Mouse (Mus musculus): ENCODE results near the gene Efna4. TPM values are rescaled to one million over a fixed set of nuclear protein-coding genes. Genes with fewer than 3 reads are reported as not detected.
A peak's percentile ranks its signal among the peaks of the same experiment; 100 is the strongest.

Efna4 gene
- polyA plus RNA-seq, 1 experiment from 2014 or later = 31.5 TPM

DNA sequence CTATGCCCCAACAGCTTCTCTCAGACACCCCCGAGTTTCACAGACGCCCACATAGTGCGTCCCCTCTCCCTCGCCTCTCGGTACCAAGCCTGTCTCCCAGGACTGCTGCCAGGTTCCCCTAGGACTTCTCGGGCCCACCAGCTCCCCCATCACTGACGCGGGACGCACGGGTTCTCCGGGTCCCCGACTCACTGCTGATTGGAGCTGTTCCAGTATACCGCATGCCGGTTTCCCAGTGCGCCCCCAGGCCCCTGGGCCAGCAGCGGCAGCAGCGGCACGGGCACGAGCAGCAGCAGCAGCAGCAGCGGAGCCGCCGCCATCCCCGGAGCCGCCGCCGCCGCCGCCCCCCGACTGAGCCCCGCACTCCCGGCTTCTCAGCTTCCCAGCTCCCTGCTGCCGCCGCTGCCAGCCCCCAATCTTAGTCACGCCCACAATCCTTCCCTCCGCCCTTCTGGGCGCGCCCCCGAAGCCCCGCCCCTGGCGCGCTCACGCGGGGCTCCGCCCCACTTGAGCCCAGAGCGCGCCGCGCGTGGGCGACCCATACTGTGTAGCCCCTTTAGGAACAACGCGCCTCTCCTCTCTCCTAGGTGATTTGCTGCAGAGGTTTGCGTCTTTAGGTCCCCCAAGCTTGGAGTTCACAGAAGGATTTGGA, 15.2 kb downstream of the Efna4 start, which contains the start of gene Efna3:
TSS of gene Efna3 (minus strand) at position 452 of the 652 bp plus-strand sequence.
- peak within 1 kb of the TSS; percentile 37; the same call in 1 of the 2 replicates for H3K27ac ChIP-seq

DNA sequence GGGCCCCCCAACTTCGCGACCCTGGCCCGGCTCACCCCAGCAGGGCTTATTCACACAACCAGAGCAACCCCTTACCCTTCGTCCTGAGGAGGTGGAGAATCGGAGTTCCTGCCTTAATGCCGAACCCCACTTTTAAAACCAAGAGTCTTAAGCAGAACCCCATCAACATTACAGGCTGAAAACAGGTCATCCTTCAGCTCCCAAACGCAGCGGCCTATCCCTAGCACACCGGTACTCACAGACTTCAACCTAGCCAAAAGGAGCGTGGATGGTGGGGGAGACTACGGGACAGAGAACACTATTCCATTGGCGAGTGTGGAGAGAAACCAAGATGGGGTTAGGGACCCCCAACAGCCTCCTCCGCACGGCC, 15.7 kb downstream of the Efna4 start:
- peaks cover 59% of the 10 kb centered on the region for H3K4me1 ChIP-seq
- H3K36me3 ChIP-seq = no peaks in the 10 kb centered on the region
- ATAC-seq (replicated peaks; ENCODE audit: low FRiP score) = 0 out of 2 replicates have a peak, but pooled peaks have one; percentile 0
- peak overlapping the region; percentile 37; the same call in 1 of the 2 replicates for H3K27ac ChIP-seq
- no peaks in the 10 kb centered on the region for H3K9me3 ChIP-seq (replicated peaks)
- peak overlapping the region; percentile 99 for H3K4me2 ChIP-seq
- H3K27me3 ChIP-seq = peaks cover 52% of the 10 kb centered on the region
- WGBS = 1% methylated on average over 14 of the region's 14 CpGs
- peak overlapping the region; percentile 70 for H3K4me3 ChIP-seq (replicated peaks)
- H3K9ac ChIP-seq = peak overlapping the region; percentile 56

More for the DNA sequence above, 15.2 kb downstream of the Efna4 start, which contains the start of gene Efna3:
- peak within 1 kb of the TSS; percentile 56 for H3K9ac ChIP-seq
- peak; percentile 35 for ATAC-seq (replicated peaks; ENCODE audit: low FRiP score)
- peaks cover 59% of the 10 kb centered on the region for H3K4me1 ChIP-seq
- WGBS = under 1% methylated on average over 51 of the region's 53 CpGs
- peak within 1 kb of the TSS; percentile 99 for H3K4me2 ChIP-seq
- no peaks in the 10 kb centered on the region for H3K9me3 ChIP-seq (replicated peaks)
- H3K4me3 ChIP-seq (replicated peaks) = peak within 1 kb of the TSS; percentile 70
- peaks cover 52% of the 10 kb centered on the region for H3K27me3 ChIP-seq
- H3K36me3 ChIP-seq = no peaks in the 10 kb centered on the region

GRCm38 (mm10) chr3:89321183-89322130, 16.4 kb downstream of the Efna4 start:
- 0 out of 2 replicates have a peak, but pooled peaks have one; percentile 3 for ATAC-seq (replicated peaks; ENCODE audit: low FRiP score)
- Histone ChIP-seq H3K27ac (peak overlapping the region; percentile 28; the same call in 1 of the 2 replicates), H3K9me3 (replicated peaks) (no peaks in the 10 kb centered on the region), H3K4me1 (peaks cover 62% of the 10 kb centered on the region), H3K4me2 (peak overlapping the region; percentile 99), H3K36me3 (no peaks in the 10 kb centered on the region), H3K27me3 (peaks cover 52% of the 10 kb centered on the region), H3K4me3 (replicated peaks) (peak overlapping the region; percentile 70), H3K9ac (peak overlapping the region; percentile 56)
- under 1% methylated on average over 65 of the region's 66 CpGs for WGBS

- H3K4me1 ChIP-seq = peaks cover 69% of the 10 kb centered on the region
- peak overlapping the region; percentile 70 for H3K4me3 ChIP-seq (replicated peaks)
- no peaks in the 10 kb centered on the region for H3K36me3 ChIP-seq
- ATAC-seq (replicated peaks; ENCODE audit: low FRiP score) = no peak
- H3K27me3 ChIP-seq = peaks cover 52% of the 10 kb centered on the region
- H3K27ac ChIP-seq = peak overlapping the region; percentile 28; the same call in 1 of the 2 replicates
- H3K9ac ChIP-seq = peak overlapping the region; percentile 56
- WGBS = 1% methylated on average over 40 of the region's 41 CpGs
- H3K4me2 ChIP-seq = peak overlapping the region; percentile 99
- no peaks in the 10 kb centered on the region for H3K9me3 ChIP-seq (replicated peaks)
Measured at GRCm38 (mm10) chr3:89320581-89321182, 17.1 kb downstream of the Efna4 start.

GRCm38 (mm10) chr3:89319591-89320350, 18.1 kb downstream of the Efna4 start:
- Histone ChIP-seq H3K4me3 (replicated peaks) (peak overlapping the region; percentile 70), H3K9ac (peak overlapping the region; percentile 34), H3K4me2 (peak overlapping the region; percentile 99), H3K36me3 (no peaks in the 10 kb centered on the region), H3K4me1 (peaks cover 79% of the 10 kb centered on the region), H3K9me3 (replicated peaks) (no peaks in the 10 kb centered on the region), H3K27me3 (peaks cover 50% of the 10 kb centered on the region), H3K27ac (peak overlapping the region; percentile 57)
- ATAC-seq (replicated peaks; ENCODE audit: low FRiP score) = no peak
- WGBS = 2% methylated on average over 55 of the region's 58 CpGs

DNA sequence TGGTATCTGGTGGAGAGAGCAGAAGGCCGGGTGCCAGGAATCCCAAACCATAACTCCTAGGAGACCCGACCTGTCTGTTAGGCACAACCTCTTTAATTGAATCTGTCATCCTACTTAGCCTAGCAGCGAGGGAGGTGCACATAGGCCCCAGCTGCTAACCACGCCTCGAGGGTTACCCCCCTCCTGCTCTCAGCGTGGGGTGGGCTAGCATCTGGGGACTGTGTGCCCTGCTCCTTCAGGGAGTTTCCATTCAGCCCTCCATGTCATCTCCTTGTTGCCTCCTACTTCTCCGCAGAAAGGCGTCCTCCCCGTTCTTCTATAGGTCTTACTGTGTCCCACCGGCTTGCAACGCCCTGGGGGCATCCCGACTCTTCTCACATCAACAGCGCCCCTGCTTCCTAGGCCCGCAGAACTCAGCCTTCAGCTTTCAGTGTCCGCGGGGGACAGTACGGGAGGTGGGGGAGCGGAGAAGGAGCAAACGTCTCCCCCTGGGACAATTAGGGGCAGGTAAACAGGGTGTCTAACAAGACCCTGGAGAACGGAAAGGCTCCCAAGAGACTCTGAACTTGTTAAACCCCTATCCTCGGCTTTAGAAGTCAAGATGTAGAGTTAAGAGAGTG, 18.7 kb downstream of the Efna4 start:
- 12% methylated on average over 21 of the region's 21 CpGs for WGBS
- H3K4me2 ChIP-seq = peak overlapping the region; percentile 99
- H3K27ac ChIP-seq = no peak overlapping the region
- peak overlapping the region; percentile 34 for H3K9ac ChIP-seq
- no peaks in the 10 kb centered on the region for H3K9me3 ChIP-seq (replicated peaks)
- no peaks in the 10 kb centered on the region for H3K36me3 ChIP-seq
- H3K4me3 ChIP-seq (replicated peaks) = peak overlapping the region; percentile 70
- peaks cover 47% of the 10 kb centered on the region for H3K27me3 ChIP-seq
- ATAC-seq (replicated peaks; ENCODE audit: low FRiP score) = no peak
- H3K4me1 ChIP-seq = peaks cover 82% of the 10 kb centered on the region

GRCm38 (mm10) chr3:89318316-89318715, 19.5 kb downstream of the Efna4 start:
- ATAC-seq (replicated peaks; ENCODE audit: low FRiP score) = no peak
- H3K9me3 ChIP-seq (replicated peaks) = no peaks in the 10 kb centered on the region

DNA sequence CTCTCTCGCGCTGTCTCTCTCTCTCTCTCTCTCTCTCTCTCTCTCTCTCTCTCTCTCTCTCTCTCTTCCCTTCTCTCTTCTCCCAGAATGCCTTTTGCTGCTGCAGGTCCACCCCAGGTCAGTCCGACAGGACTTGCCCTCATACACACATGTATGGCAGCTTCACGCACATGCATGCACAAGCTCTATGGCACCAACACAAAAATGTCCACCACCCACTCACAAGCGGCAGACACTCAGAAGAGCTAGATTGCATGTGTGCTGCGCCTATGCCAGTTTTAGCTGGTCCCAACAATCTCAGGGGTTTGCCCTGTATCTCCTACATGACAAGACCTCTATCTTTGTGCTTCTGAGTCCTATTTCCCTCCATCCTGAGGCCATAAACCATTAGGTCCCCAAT, 20.6 kb downstream of the Efna4 start:
- 50% methylated on average over 6 of the region's 6 CpGs for WGBS
- Histone ChIP-seq H3K27me3 (peaks cover 42% of the 10 kb centered on the region), H3K4me3 (replicated peaks) (peak overlapping the region; percentile 15; the same call in 1 of the 2 replicates), H3K27ac (no peak overlapping the region), H3K4me2 (peak overlapping the region; percentile 78), H3K9ac (no peak overlapping the region), H3K9me3 (replicated peaks) (no peaks in the 10 kb centered on the region), H3K4me1 (peaks cover 74% of the 10 kb centered on the region), H3K36me3 (no peaks in the 10 kb centered on the region)
- no peak for ATAC-seq (replicated peaks; ENCODE audit: low FRiP score)

More at GRCm38 (mm10) chr3:89318316-89318715, 19.5 kb downstream of the Efna4 start:
- peaks cover 82% of the 10 kb centered on the region for H3K4me1 ChIP-seq
- H3K4me2 ChIP-seq = no peak overlapping the region
- H3K9ac ChIP-seq = no peak overlapping the region
- no peak overlapping the region for H3K4me3 ChIP-seq (replicated peaks)
- no peak overlapping the region for H3K27ac ChIP-seq
- peaks cover 45% of the 10 kb centered on the region for H3K27me3 ChIP-seq
- no peaks in the 10 kb centered on the region for H3K36me3 ChIP-seq
- 76% methylated on average over 8 of the region's 8 CpGs for WGBS

DNA sequence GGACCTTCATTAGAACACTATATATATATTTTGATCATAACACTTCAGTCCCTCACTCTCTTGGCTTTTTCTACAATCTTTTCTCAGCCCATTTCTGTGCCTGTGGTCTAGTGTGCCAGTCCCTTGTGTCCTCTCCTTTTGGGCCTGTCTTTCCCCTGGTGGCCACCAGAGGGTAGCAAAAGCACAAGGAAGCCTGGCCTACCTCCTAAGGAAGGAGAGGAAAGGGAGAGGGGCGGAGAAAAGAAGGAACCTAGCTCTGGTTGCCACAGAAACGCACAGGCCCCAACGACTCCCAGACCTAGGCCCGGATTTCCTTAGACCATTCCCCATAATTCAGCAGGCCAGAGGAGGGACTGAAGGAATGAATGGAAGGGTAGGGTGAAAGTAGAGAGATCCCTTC, 21.0 kb downstream of the Efna4 start:
- H3K27me3 ChIP-seq = peaks cover 40% of the 10 kb centered on the region
- no peak overlapping the region for H3K9ac ChIP-seq
- H3K27ac ChIP-seq = peak overlapping the region; percentile 18; the same call in 1 of the 2 replicates
- H3K4me1 ChIP-seq = peaks cover 70% of the 10 kb centered on the region
- no peaks in the 10 kb centered on the region for H3K9me3 ChIP-seq (replicated peaks)
- H3K36me3 ChIP-seq = no peaks in the 10 kb centered on the region
- peak; percentile 26 for ATAC-seq (replicated peaks; ENCODE audit: low FRiP score)
- H3K4me2 ChIP-seq = peak overlapping the region; percentile 78
- 4% methylated on average over 4 of the region's 4 CpGs for WGBS
- peak overlapping the region; percentile 42 for H3K4me3 ChIP-seq (replicated peaks)

DNA sequence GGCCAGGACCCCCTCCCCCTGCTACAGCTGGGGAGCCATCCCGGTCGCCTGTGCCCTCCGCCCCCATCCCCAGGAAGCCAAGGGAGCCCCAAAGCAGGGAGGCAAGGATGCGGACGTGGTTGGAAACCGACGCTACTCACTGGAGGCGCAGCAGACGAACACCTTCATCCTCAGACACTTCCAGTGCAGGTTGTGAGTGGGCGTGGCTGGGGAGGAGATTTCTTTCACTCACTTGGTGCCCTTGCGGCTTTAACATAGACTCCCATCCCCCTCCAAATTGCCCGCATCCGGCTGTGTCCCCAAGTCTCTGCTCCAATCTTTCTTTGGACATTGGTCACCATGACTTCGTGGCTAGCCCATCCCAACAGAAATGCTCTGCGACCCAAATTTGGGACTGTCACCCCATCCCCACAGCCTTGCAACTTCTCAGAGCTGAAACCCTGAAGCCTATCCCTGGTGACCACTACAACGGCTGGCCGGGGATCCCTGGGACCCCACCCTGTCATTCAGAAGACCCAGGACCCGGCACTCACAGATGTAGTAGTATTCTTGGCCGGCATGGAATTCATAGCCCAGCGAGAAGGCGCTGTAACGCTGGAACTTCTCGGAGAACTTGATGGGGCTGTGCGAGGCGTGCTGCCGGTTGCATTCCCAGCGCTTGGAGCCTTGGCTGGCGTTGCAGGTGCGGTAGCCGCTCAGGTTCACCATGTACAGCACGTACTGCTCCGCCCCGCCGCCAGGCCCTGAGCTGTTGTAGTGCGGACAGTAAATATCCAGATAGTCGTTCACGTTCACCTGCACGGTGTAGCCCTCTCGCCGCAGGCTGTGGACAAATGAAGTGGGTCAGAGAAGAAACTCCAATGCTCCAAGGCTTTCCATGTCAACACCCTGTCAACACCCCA, 21.6 kb downstream of the Efna4 start:
- H3K27me3 ChIP-seq = peaks cover 34% of the 10 kb centered on the region
- H3K4me1 ChIP-seq = peaks cover 64% of the 10 kb centered on the region
- H3K4me2 ChIP-seq = peak overlapping the region; percentile 78
- H3K9me3 ChIP-seq (replicated peaks) = no peaks in the 10 kb centered on the region
- H3K9ac ChIP-seq = 0 out of 2 replicates have a peak overlapping the region, but pooled peaks have one; percentile 18
- peak overlapping the region; percentile 42 for H3K4me3 ChIP-seq (replicated peaks)
- WGBS = 12% methylated on average over 40 of the region's 40 CpGs
- no peaks in the 10 kb centered on the region for H3K36me3 ChIP-seq
- peak; percentile 5; the same call in 1 of the 2 replicates for ATAC-seq (replicated peaks; ENCODE audit: low FRiP score)
- H3K27ac ChIP-seq = peak overlapping the region; percentile 18; the same call in 1 of the 2 replicates

Data from kidney, embryonic 15.5 days (tissue).